Mouse (Mus musculus) right cerebral cortex, postnatal 4 days (tissue): Measurements from ENCODE around the gene Eif4g1.
A peak's percentile ranks its signal among the peaks of the same experiment; 100 is the strongest.
"Not testable (repeated sequence)": the region's sequence is repeated elsewhere in the genome, so short reads cannot be mapped to it uniquely, and the experiment has no call there.

Source experiments
- DNase-seq: peaks from one replicate; pipeline ENCODE4 v3.0.0-alpha.2; 2022

Gene Eif4g1

DNA sequence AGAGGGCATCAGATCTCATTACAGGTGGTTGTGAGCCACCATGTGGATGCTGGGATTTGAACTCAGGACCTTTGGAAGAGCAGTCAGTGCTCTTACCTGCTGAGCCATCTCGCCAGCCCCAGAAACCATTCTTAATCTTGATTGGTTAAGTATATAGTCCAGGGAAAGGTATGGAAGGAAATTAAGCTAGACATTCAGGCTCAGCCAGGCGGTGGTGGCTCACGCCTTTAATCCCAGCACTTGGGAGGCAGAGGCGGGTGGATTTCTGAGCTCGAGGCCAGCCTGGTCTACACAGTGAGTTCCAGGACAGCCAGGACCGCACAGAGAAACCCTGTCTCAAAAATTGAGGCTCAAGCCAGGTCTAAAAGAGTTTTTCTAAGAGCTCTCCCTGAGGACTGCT is at the start of gene Eif4g1:
TSS of gene Eif4g1 (plus strand) at position 301 of the 400 bp plus-strand sequence.
- DNase-seq: not testable (repeated sequence)

DNA sequence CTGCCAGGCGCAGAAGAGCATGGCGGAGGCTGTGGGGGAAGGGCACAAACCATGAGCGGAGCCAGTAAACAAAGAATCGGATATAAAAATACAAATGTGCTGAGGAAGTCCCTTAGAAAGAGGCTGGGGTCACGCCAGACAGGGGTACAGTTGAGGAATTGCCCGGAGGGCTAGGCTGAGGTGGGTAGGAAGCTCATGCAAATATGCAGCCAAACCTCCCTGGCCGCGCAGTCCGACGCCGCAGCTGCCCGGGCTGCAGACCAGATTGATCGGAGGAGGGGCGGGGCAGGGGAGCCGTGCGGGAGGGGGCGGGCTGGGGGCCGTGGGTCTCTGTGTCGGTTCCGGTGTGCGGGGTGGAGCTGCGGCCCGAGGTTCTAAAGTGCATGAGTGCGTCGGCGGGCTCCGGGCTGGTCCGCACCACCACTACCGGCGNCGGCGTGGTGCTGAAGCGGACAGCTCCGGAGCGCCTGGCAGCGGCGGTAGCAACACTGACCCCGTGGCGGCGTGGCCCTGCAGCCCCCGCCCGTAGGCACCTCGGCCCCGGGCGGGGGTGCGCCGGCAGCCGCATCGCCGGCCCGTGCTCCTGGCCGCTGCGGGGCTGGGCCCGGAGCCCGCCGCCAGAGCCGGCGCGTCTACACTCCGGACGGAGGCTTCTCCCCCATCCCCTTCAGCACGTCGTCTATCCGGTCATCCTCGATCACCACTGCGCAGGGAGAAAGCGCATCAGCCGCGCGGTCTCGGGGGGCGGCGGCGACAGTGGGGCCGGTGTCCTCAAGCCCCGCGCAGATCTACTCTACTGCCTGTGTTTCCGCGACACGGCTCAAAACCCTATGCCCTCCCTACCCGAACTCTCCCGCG is 48.3 kb upstream of the Eif4g1 start:
- peak; percentile 42 for DNase-seq

DNA sequence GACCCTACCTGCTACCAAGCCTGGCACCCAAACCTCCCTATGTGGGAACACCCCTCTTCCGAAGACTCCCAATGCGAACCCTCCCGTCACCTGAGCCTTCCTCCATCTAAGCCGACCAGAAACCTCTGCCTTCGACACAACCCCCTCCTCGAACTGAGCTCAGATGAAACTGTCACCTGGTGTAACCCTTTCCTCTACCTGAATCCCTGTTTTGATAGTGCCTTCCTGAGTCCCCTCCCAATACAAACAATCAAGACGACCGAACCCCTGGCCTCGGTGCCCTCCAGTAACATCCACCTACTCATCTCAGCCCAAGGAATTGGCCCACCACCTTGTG is 47.7 kb upstream of the Eif4g1 start:
- DNase-seq: no peak

DNA sequence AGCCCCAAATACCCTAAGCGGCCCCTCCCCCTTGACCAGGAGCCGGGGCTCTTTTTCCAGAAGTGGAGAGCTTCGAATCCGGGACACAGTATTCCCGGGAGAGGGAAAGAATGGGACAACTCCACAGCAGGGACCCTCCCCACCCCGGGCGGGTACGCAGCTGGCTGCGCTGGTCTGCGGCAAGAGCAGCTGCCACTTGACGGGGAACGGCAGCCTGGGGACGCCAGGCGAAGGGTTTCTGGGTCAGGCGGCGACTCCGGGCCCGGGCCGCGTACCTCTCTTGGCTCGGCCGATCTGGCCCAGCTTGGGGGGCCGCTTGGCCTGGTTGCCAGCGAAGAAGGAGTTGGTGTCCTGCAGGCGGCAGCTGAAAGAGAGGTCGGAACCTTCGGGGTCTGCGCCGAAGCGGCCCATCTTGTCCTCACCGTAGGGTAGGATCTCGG is 47.3 kb upstream of the Eif4g1 start:
- peak; percentile 56 for DNase-seq

DNA sequence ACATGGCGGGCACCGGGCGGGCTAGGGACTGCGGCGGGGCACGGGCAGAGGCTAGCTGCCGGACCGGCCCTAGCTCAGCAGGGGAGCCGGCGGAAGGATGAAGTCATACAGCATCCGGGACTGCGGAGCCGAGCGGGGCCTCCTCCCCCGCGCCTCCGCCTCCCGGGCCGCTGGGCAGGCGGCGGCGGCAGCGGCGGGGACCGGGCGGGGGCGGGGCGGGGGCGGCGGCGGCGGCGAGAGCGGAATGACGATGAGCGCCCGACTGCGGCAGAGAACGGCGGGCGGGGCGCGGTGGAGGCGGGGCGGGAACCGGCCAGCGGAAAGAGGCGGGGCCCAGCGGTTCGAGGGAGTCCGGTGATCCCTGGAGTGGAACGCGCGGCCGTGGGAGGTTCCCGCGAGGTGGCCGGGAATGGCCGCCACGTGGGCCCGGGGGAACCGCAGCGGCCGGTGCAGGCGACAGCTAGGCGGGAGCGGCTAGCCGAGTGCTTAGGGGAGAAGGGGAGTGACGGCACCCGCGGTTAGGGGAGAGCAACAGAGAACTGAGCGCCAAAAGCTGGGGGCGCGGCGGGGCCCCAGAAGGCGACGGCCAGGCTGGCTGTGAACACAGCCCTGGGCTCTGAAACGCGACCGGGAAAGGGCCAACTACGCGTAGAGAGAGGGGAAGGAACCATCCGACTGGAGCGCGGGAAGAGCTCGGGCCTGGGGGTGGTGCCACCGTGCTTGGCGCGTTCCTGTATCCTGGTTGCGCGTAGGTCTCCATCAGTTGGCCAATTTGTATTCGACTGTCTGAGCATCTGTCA is 46.7 kb upstream of the Eif4g1 start, which contains the start of gene Camk2n2:
TSS of gene Camk2n2 (minus strand) at position 97 of the 800 bp plus-strand sequence.
- DNase-seq: peak; percentile 69

DNA sequence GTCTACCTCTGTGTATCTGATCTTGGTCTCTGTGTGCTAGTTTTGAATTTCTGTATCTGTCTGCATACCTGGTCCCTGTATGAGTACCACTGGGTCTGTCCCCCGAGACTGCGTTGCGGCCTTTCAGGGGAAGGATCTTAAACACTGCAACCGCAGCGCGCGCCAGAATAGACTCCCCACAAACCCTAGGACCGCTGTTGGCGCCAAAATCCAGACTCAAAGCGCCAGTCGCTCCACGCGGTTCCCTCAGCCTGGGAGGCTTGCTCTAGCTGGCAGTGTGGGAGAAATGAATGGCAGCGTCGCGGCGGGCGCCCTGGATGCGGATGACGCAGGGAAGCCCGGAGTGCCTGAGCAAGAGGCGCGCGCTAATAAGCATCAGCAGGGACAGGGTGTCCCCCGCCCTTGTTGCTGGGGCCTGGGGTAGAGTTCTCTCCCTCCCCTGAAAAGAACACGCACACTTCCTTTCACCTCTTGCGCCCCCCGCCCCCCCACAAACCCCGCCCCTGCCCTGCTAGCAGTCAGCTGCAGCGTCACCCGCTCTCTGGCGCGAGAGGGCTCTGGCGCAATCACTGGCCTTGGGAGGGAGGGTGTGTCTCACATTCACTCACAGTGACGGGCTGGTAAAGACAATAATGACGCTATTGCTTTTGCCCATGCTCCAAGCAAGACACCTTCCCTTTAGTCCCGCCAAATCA is 46.0 kb upstream of the Eif4g1 start:
- peak; percentile 66 for DNase-seq

DNA sequence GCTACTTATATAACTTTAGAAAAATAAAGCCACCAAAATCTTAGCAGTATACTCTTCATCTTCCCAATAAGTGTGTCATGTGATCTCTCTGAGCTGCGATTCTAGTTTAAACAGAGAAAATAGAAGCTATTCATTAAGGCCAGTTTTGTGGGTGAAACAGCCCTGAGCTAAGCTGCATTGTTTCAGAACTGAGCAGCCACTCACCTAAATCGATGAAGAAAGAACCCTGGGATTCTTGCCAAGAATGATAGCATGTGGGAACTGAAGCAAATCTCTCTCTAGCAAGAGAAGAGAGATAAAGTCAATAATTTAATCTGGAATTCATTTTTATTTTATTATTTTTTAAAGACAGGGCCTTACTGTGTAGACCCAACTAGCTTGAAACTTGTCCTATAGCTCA is 44.9 kb upstream of the Eif4g1 start:
- no peak for DNase-seq

DNA sequence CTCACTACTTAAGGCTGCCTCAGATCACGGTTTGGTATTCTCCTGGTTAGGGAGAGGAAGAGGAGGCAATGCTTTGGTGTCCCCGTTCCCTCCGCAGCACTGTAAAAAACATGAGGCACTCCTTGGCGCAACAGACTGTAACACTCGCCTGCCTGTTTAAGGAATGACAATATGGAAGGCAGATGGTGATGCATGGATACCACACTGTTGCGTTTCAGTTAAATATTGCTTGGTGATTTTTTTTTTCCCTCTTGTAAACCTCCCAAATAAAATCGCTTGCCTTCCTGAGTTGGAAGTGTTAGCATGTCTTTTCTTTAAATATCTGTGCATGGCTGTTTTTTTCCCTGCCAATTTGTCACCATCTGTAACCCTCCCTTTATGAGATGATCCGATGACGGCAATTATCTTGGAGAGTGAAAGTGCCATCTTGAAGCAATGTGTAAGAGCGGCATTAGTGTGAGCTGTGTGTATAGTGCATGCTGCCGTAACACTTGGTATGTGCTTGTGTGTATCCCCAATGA is 39.2 kb upstream of the Eif4g1 start:
- no peak for DNase-seq

DNA sequence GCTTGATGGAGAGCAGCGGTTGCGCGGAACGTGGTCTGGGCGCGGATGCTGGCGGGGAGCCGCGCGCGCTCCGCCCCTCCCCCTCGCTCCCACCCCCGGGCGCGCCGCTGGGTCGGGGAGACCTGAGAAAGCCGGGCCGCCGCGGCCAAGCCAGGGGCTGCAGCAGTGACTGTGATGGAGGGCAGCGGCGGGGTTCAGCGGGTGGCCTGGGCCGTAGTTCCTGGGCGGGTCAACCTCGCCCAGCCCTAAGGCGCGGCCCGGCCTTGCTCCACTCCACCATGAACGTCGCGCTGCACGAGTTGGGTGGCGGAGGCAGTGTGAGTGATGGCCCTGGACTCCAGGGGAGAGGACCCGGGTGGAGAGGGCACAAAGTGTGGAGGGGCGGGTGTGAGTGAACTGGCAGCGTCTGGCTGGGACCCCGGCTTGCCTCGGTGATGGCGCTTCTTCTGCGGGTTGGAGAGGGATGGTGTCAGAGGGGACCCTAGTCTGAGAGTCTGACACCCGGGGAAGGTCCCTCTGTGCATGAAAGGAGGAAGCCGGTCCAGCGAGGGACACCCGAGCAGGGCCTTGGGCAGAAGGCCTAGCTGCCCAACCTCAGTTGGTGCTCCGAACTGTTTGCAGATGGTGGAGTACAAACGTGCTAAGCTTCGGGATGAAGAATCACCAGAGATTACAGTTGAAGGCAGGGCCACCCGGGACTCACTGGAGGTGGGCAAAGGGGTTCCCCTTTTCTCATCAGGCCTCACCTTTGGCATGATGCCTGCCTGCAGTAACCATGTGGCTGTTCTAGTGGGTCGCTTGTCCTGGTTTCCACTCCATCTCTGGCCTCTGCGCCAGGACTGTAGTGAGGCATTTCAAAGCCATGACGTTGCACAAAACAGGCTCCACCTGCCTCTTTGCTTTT is 38.1 kb upstream of the Eif4g1 start, which contains the start of gene Ece2:
TSS of gene Ece2 (plus strand) at position 98 of the 904 bp plus-strand sequence.
- peak; percentile 60 for DNase-seq

DNA sequence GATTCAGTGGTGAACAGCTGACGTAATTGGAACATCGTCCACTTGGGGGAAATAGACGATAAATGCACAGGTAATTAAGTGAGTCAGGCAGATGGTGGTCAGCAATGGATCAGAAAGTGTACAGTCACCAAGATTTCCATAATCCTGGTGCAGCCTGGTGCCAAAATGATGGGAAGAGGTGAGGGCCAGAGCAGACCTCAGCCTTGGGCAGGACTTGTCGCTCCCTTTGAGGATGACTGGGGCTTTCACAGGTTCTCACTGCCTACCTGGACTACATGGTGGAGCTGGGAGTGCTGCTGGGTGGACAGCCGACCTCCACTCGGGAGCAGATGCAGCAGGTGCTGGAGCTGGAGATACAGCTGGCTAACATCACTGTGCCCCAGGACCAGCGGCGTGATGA is 30.7 kb upstream of the Eif4g1 start:
- DNase-seq: no peak

DNA sequence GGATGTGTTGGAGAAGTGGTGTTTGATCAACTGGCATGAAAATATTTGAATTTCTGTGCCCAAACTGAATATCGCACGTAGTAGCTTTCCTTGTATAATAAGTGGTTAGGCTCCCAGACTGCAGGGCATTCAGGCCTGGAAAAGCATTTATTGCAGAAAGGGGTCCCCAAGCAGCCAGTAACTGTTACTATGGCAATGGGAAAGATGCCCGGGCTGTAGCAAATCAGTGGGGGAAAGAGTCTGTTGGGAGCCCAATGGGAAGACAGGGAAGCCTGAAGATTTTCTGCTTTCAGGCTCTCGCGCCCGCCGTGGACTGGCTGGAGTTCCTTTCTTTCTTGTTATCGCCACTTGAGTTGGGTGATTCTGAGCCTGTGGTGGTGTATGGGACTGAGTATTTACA is 29.7 kb upstream of the Eif4g1 start:
- DNase-seq: peak; percentile 77

DNA sequence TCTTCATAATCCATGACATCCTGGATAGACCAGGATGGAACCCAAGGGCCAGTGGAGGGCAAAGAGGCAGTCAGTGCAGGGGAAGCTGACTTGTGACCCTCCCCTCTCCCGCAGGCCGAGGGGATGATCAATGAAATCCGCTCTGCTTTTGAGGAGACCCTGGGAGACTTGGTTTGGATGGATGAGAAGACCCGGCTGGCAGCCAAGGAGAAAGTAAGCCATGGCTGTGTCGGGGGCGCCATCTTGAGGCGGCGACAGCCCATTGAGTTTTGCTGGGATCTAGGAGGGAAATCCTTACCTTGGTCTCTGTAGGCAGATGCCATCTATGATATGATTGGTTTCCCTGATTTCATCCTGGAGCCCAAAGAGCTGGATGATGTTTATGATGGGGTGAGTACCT is 26.0 kb upstream of the Eif4g1 start:
- DNase-seq: peak; percentile 90

DNA sequence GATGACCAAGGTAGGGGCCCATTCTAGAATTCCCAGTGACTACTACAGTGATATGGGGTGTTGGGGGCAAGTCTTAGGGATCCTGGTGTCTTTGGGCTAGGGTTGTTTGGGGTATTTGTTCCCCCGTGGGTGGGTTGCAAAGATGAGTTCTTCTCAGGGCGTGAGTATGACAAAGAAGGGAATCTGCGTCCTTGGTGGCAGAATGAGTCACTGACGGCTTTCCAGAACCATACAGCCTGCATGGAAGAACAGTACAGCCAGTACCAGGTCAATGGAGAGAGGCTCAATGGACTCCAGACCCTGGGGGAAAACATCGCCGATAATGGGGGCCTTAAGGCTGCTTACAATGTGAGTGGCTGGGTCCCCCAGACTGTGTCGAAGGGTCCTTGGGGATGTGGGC is 24.2 kb upstream of the Eif4g1 start:
- DNase-seq: no peak

DNA sequence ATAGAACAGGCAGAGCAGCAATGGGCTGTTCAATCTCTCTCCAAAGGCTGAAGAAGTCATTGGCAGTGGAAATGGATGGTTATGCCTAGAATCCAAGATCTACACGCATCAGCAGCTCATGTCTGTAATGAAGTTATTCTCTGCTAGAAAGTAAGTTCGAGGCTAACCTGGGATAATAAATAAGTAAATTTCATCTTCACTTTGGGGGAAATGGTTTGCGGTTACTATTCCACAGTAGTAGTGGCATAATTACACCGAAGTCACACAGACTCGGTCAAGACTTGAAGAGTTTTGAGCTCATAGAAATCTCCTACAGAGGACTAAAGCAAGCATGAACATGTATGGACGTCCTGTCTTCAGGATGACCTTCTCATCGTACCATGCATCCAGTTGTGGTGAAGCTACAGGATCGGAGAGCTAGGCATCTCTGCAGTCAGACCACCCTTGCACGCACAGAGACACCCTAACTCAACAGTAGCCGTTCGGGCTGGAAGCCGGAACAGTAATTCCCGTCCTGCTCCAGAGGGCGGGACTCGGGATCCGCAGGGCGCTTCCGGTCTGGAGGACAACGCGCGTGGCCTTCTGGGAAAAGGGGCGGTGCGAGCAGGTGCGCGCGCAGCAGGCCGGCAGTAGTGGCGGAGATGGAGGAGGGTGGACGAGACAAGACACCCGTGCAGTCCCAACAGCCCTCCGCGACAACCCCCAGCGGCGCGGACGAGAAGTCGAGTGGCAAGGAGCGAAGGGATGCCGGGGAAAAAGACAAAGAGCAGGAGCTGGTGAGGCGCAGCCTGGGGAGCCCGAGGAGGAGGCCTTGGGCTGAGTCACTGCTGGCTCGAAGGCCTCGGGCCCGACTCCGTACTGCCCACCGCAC is 16.8 kb upstream of the Eif4g1 start, which contains the start of gene Psmd2:
TSS of gene Psmd2 (plus strand) at position 577 of the 871 bp plus-strand sequence.
- DNase-seq: peak; percentile 98

DNA sequence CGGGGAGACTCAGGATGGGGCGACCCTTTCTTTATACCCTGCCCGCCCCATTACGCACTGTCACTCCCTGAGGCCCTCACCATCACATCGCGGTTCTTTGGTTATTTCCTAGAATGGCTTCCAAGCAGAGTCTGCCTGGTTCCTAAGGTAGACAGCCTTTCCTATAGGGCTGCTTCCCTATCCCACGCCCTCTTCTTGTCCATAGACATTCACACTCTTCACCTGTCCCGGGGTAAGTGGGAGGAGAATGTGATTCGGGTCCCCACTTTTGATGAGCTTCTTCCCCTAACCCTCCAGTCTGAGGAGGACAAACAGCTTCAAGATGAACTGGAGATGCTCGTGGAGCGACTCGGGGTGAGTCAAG is 16.2 kb upstream of the Eif4g1 start:
- DNase-seq: no peak

DNA sequence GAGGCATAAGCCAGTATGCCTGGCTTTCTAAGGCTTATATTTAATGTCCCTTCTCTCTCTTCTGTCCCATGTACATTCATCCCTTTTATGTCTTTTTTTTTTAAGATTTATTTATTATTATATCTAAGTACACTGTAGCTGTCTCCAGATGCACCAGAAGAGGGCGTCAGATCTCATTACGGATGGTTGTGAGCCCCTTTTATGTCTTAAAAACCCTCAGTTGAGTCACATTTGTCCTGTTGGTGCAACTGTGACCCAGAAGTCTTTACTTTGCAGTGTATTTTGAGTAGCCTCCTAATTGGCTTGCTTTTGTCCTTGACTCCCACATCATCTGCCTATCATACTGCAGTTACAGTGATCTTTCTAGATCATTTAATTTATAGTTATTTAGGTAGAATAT is 14.8 kb upstream of the Eif4g1 start:
- no peak for DNase-seq

DNA sequence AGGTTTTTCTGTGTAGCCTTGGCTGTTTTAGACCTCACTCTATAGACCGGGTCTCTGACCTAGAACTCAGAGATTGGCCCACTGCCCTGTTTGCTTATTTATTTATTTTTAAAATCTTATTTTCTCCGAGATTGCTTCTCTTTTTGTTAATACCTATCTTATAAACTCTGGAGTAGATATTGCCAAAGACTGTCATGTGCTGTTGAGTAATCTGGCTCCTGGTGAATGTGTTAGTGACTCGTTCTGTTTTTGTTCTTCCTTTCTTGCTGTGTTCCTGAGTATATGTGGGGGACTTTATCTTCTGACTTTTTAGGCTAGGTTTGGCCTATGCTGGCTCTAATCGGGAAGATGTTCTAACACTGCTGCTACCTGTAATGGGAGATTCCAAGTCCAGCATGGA is 10.5 kb upstream of the Eif4g1 start:
- DNase-seq: no peak

DNA sequence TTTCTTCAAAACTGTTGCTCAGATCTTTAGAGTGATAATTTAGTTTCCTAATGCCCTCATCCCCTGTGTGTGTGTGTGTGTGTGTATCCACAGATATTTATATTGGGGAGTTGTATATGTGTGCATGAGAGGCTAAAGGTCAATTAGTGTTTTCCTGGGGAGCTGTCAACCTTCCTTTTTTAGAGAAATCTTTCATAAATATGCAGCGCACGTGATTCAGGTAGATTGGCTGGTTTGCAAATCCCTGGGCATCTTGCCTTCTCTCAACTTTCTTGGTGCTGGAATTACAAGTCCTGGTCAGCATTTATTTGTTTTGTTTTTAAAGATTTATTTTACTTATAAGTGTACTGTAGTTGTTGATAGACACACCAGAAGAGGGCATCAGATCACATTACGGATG is 2.2 kb downstream of the Eif4g1 start:
- no peak for DNase-seq

DNA sequence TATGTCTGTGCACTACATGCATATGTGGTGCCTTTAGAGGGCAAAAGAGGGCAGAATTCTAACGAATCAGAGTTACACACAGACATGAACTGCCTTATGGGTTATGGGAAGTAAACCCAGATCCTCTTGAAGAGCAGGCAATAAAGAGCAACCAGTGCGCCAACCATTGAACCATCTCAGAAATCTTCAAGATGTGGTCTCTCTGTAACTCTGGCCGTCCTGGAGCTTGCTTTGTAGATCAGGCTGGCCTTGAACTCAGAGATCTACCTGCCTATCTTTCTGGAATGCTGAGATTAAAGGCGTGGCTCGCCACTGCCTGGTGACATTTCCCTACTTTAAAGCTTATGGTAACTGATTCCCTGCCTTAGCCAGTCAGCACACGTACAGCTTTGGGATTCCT is 3.8 kb downstream of the Eif4g1 start:
- no peak for DNase-seq

DNA sequence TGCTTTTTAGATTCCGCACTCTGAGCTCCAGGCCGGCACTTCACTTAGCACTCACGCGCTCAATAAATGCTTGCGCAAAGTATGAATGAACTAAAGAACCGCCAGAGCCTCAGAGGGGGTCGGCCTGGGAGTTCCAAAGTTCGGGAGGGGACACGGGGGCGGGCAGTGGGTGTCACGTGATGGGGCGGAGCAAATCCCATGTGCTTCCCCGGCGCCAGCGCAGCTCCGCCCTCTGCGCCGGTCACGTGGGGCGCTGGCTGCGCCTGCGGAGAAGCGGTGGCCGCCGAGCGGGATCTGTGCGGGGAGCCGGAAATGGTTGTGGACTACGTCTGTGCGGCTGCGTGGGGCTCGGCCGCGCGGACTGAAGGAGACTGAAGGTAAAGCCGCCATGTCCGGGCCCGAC is 4.4 kb downstream of the Eif4g1 start:
- DNase-seq: peak; percentile 94
